Mouse (Mus musculus) MEL-GATA-1-ER (cell line): ENCODE measurements around the gene Slc5a11.

Experiments
- DNase-seq: peaks from one replicate; pipeline ENCODE4 v3.0.0-alpha.2; 2012; ENCODE audit warnings: low read depth; ENCODE audit errors: extremely low read depth

Gene Slc5a11

DNA sequence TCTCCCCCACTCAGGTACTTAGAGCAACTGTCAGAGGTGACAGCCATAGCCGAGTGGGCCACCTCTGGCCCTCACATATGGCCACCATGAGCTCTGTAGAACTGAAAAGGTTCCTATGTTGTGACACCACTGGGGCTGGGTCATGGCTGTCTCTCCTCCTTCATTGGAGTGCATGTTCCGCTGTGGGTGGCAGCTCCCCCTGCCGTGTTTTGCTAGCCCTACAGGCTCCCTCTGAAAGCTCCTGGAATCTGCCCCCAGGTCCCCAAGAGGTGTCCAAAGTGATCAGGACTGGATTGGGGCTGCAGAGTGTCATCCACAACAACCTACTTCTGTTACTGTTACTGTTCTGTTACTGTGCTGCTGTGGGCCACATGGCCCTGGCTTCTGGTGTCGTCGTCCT, 2.3 kb upstream of the Slc5a11 start:
- DNase-seq = no peak

DNA sequence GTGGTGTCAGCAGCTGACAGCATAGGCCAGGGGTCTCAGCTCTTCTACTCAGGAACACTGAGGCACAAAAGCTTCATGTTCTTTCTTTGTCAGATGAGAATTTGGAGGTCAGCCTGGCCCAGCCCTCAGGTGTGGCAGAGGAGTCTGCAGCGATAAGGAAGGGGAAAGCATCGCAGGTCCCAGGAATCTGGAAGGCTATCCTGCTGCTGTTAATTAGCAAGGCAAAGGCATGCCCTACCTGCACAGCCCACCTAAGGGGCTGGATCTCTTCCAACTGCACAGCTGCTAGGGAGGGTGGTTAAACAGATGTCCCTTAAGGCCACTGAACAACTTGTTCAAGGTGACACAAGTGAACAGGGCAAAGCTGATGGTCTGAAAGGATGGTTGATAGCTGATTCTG, 558 bp downstream of the Slc5a11 start:
- DNase-seq = no peak

DNA sequence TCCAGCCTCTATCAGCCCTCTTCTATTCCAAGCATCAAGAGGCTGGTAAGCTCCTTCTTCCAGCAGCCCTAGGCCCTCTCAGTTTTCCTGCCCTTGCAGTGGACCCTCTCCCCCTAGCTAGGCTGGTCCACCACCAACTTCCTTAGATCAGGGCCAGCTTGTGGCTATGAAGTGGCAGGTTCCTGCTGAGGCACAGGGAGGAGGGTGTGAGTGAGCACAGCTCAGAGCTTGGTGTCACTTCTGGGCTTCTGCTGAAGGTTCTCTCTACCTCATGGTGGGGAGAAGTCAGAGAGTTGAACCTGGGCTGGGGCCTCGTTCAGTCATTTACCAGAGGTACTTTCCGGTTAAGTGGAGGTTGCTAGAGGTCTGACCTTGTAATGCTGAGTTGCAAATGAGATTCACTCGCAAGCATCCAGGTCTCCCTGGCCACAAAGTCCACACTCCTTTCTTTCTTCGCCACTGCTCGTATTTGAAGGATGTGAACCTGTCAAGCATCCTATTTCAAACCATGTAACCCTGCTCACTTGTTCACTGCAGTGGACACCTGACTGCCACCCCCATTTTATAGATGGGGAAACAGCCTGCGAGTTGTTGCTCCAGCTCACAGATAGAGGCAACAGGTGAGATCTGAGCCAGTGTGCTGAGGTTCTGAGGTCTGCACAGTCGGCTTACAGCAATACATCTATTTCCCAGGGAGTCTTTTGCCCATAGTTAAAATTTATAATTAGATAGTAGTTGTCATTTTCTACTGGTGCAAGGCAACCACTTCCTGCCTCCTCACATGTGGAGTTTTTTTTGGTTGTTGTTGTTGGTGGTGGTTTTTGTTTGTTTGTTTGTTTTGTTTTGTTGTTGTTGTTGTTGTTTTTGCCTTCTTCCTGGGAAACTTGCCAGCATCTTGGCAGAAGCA, 3.1 kb downstream of the Slc5a11 start:
- DNase-seq = no peak

- DNase-seq = no peak
Measured at GRCm38 (mm10) chr7:123218620-123219019, 4.0 kb downstream of the Slc5a11 start.

GRCm38 (mm10) chr7:123219781-123220632, 5.4 kb downstream of the Slc5a11 start:
- no peak for DNase-seq

DNA sequence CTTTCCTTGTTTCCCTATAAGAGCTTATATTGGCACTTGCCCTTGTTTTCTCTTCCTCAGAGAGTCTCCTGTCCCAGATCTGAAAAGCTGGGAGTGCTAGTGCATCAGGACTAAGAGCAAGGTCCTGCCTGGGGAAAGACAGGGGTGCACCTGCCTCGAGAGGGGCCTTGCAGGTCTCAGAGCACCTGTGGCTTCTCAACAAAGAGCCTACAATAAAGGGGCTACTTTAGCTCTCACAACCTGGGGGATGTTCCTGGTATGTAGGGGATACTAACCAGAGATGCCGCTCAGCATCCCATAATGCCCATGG, 6.0 kb downstream of the Slc5a11 start:
- no peak for DNase-seq

DNA sequence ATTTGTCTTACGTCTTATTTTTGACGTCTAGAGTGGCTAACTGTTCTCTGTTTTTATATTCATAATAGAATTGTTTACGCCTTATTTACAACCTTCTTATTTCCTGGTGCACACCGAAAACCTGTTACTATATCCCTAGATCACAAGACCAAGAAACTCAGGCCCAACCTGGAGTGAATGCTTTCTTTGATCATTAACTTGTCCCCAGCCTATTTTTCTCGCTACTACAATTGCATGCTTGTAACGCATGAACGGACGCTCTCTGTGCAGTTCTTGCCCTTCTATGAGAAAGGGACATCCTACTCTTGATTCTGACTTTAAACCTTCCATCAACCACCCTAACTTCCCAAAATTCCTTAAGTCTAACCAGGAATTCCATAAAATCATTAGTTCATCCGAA, 9.5 kb downstream of the Slc5a11 start:
- DNase-seq = no peak

- DNase-seq = no peak
Measured at GRCm38 (mm10) chr7:123225159-123225558, 10.6 kb downstream of the Slc5a11 start.

DNA sequence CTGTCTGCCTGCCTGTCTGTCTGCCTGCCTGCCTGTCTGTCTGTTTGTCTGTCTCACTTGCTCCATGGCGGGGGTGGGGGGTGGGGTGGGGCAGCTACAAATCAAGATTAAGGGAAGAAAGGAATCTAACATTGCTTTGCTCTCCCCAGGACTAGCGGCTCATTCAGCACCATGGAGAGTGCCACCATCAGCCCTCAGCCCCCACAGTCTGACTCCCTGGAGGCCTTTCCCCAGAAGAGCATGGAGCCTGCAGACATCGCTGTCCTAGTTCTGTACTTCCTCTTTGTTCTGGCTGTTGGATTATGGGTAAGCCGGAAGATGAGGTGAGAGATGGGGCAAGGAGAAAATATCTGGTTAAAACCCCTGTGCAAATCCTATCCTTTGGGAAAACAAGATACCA, 20.9 kb downstream of the Slc5a11 start:
- DNase-seq = peak; percentile 20

DNA sequence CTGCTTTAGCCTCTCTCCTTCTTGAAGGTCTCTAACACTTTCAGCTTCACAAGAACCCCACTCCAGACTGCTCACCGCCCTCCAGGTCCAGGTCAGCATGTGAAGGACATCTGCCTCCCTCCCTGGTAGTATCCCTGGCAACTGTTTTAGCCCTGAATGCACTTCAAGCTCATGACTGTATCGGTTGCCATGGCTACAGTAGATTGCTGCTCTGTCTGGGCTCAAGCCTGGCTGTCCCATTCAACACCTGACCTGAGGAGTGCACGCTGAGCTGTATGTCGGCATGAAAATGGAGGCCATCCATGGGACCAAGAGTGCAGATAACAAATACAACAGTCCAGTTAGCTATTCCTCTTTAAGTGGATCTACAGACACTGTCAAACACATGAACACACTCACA, 24.0 kb downstream of the Slc5a11 start:
- no peak for DNase-seq

- no peak for DNase-seq
Measured at GRCm38 (mm10) chr7:123240064-123240463, 25.5 kb downstream of the Slc5a11 start.

- DNase-seq = no peak
Measured at GRCm38 (mm10) chr7:123242241-123242640, 27.7 kb downstream of the Slc5a11 start.

DNA sequence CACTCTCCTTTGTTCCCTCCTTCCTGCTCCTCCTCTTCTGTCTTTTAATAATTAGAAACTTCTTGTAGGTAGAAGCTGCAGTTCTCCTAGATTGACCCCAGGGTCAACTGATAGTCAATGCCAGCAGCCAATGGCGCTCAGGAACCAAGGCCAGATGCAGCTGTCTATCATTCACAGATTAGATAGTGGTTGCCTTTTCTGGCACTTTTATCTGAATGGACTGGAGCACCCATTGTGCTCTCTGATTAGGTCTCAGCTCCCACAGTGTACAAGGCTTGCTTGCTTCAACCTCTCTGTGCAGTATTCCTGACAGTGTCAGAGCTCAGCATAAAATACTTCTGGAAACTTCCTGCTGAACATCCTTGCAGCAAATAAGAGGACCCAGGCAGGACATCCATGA, 30.3 kb downstream of the Slc5a11 start:
- DNase-seq = no peak

DNA sequence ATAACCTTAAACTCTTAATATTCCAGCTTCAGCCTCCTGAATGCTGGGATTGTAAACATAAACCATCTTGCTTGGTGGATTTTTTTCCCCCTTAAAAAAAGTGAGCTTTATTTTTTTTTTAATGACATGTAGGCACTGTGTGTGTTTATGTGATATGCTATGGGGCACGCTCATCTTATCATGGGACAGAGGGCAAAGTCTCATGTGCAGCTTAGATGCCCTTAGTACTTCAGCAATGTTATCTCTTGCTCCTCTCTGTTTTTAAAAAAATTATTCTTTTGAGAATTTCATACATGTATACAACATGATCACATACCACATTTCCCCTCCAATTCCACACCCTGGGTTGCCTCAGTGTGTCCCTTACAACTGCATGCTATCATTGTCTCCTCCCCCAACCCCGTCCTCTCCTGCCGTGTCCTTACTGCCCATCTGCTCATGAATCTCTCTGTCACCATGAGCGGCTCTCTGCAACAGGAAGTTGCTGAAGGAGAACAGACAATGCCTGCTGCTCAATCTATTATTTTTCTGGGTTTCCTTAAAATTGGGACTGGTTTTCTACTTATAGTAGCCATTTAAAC, 32.0 kb downstream of the Slc5a11 start:
- DNase-seq = no peak

- DNase-seq = no peak
Measured at GRCm38 (mm10) chr7:123248166-123248565, 33.6 kb downstream of the Slc5a11 start.

GRCm38 (mm10) chr7:123251343-123251742, 36.8 kb downstream of the Slc5a11 start:
- no peak for DNase-seq

GRCm38 (mm10) chr7:123253396-123253795, 38.8 kb downstream of the Slc5a11 start:
- DNase-seq = no peak

DNA sequence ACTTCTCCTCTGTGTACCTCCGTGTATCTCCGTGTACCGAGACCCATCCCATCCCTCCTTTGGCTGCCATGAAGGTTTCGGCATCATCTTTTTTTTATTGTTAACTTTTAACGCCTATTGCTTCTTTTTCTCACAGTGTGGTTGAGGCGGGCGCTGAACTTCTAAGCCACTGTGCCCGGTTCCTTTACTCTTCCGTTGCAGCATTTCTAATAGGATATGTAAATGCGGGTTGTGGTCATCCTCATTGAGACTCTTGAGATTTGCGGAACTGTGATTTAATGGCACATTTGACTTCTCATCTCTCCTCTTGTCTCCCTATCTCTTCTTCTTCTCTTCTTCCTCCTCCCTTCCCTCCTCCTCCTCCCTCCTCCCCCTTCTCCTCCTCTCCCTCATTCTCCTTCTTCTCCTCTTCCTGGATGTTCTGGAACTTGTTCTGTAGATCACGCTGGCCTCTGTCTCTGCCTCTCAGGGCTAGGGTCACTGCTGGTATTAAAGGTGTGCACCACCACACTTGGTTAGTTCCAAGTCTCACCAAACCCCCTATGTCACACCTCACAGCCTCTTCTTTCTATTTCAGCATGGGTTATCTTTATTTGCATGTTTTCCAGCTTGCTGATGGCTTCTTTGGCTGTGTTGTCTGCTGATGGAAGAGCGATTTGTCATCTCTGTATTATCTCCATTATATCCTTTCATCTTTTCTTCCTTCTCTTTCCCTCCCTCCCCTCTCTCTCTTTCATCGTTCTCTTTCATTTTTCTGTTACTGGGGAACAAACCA, 39.8 kb downstream of the Slc5a11 start:
- no peak for DNase-seq

- no peak for DNase-seq
Measured at GRCm38 (mm10) chr7:123258103-123258502, 43.5 kb downstream of the Slc5a11 start.

- DNase-seq = no peak
Measured at GRCm38 (mm10) chr7:123273056-123273455, 58.5 kb downstream of the Slc5a11 start.

DNA sequence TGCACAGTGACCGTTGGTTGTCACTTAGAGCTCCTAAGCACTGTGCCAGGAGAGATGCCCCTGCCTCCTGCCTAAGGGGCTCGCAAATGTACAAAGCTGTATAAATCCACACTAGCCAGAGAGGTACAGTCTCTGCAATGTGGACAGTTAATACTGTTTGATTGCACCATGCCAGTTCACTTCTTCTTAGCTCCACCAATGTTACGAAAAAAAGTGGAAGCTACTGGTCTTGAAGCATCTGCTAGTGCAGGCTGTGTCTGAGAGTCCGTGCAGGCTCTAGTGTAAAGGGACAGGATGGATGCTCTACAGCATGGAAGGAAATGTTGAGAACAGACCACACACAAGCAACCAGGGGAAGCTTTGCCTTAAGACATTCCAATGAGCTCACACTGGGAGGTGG, 62.0 kb downstream of the Slc5a11 start:
- no peak for DNase-seq
